Mouse (Mus musculus) neural tube, embryonic 10.5 days (tissue): ENCODE data around the gene Traf4.

Source experiments
- DNase-seq: peaks from one replicate; pipeline ENCODE4 v3.0.0-alpha.2; 2017; ENCODE audit warnings: low spot score; ENCODE audit errors: extremely low spot score

Traf4 gene

GRCm38 (mm10) chr11:78167257-78167959, 2.0 kb upstream of the Traf4 start:
- no peak for DNase-seq

GRCm38 (mm10) chr11:78166640-78167039, 1.3 kb upstream of the Traf4 start:
- DNase-seq: no peak

GRCm38 (mm10) chr11:78166161-78166560, 772 bp upstream of the Traf4 start:
- no peak for DNase-seq

GRCm38 (mm10) chr11:78165761-78166109, 346 bp upstream of the Traf4 start:
- DNase-seq: no peak

GRCm38 (mm10) chr11:78164604-78164923, 825 bp downstream of the Traf4 start:
- DNase-seq: no peak

- DNase-seq: peak; percentile 84
Observed at GRCm38 (mm10) chr11:78163681-78164603, 1.4 kb downstream of the Traf4 start.

- DNase-seq: no peak
Observed at GRCm38 (mm10) chr11:78163045-78163444, 2.3 kb downstream of the Traf4 start.

GRCm38 (mm10) chr11:78162504-78162903, 2.9 kb downstream of the Traf4 start:
- no peak for DNase-seq

- DNase-seq: no peak
Observed at GRCm38 (mm10) chr11:78161968-78162367, 3.4 kb downstream of the Traf4 start.

GRCm38 (mm10) chr11:78161169-78161568, 4.2 kb downstream of the Traf4 start:
- DNase-seq: no peak

GRCm38 (mm10) chr11:78160675-78161074, 4.7 kb downstream of the Traf4 start:
- DNase-seq: no peak

GRCm38 (mm10) chr11:78160171-78160570, 5.2 kb downstream of the Traf4 start:
- DNase-seq: no peak

GRCm38 (mm10) chr11:78159557-78159956, 5.8 kb downstream of the Traf4 start:
- no peak for DNase-seq

- peak; percentile 72 for DNase-seq
Observed at GRCm38 (mm10) chr11:78159096-78159495, 6.3 kb downstream of the Traf4 start.

GRCm38 (mm10) chr11:78156156-78156699, 9.2 kb downstream of the Traf4 start:
- no peak for DNase-seq

GRCm38 (mm10) chr11:78155674-78156073, 9.7 kb downstream of the Traf4 start:
- no peak for DNase-seq

- DNase-seq: no peak
Observed at GRCm38 (mm10) chr11:78153778-78154177, 11.6 kb downstream of the Traf4 start.

- no peak for DNase-seq
Observed at GRCm38 (mm10) chr11:78152299-78153231, 12.8 kb downstream of the Traf4 start.

- no peak for DNase-seq
Observed at GRCm38 (mm10) chr11:78151161-78151560, 14.2 kb downstream of the Traf4 start.

- DNase-seq: no peak
Observed at GRCm38 (mm10) chr11:78146707-78147543, 18.5 kb downstream of the Traf4 start.
